Mouse (Mus musculus): Measurements from ENCODE around the gene Tshz2.
"Not testable (repeated sequence)": the region's sequence is repeated elsewhere in the genome, so short reads cannot be mapped to it uniquely, and the experiment has no call there.

The Tshz2 gene

GRCm38 (mm10) chr2:169814351-169814750 is 181.5 kb downstream of the Tshz2 start:
- peak; percentile 70 to 72 for DNase-seq

GRCm38 (mm10) chr2:169814757-169815156 is 181.9 kb downstream of the Tshz2 start:
- DNase-seq: peak in 1 of 2 experiments; percentile 31

- no peak for DNase-seq
Measured at GRCm38 (mm10) chr2:169821021-169821441, 188.2 kb downstream of the Tshz2 start.

GRCm38 (mm10) chr2:169825908-169826307 is 193.1 kb downstream of the Tshz2 start:
- DNase-seq: no peak

GRCm38 (mm10) chr2:169826316-169826715 is 193.5 kb downstream of the Tshz2 start:
- DNase-seq: no peak

- no peak for DNase-seq
Measured at GRCm38 (mm10) chr2:169826833-169827232, 194.0 kb downstream of the Tshz2 start.

GRCm38 (mm10) chr2:169832184-169832583 is 199.4 kb downstream of the Tshz2 start:
- no peak for DNase-seq

- DNase-seq: no peak
Measured at GRCm38 (mm10) chr2:169833638-169834037, 200.8 kb downstream of the Tshz2 start.

GRCm38 (mm10) chr2:169834602-169835001 is 201.8 kb downstream of the Tshz2 start:
- DNase-seq: no peak

GRCm38 (mm10) chr2:169837031-169837605 is 204.3 kb downstream of the Tshz2 start:
- DNase-seq: no peak

GRCm38 (mm10) chr2:169838521-169838920 is 205.7 kb downstream of the Tshz2 start:
- DNase-seq: no peak

- DNase-seq: peak; percentile 83 to 84
Measured at GRCm38 (mm10) chr2:169841442-169841841, 208.6 kb downstream of the Tshz2 start.

- peak in 1 of 2 experiments; percentile 29 for DNase-seq
Measured at GRCm38 (mm10) chr2:169842494-169842893, 209.7 kb downstream of the Tshz2 start.

- no peak for DNase-seq
Measured at GRCm38 (mm10) chr2:169843553-169843952, 210.7 kb downstream of the Tshz2 start.

GRCm38 (mm10) chr2:169849077-169849476 is 216.3 kb downstream of the Tshz2 start:
- peak; percentile 72 to 73 for DNase-seq

- DNase-seq: no peak
Measured at GRCm38 (mm10) chr2:169849541-169849940, 216.7 kb downstream of the Tshz2 start.

GRCm38 (mm10) chr2:169851606-169852005 is 218.8 kb downstream of the Tshz2 start:
- no peak for DNase-seq

- DNase-seq: no peak
Measured at GRCm38 (mm10) chr2:169854491-169854890, 221.7 kb downstream of the Tshz2 start.

- DNase-seq: not testable (repeated sequence)
Measured at GRCm38 (mm10) chr2:169857041-169857440, 224.2 kb downstream of the Tshz2 start.

- DNase-seq: no peak
Measured at GRCm38 (mm10) chr2:169859078-169859855, 226.5 kb downstream of the Tshz2 start.

- DNase-seq: no peak
Measured at GRCm38 (mm10) chr2:169860895-169861294, 228.1 kb downstream of the Tshz2 start.

- no peak for DNase-seq
Measured at GRCm38 (mm10) chr2:169862701-169863100, 229.9 kb downstream of the Tshz2 start.

GRCm38 (mm10) chr2:169869468-169869867 is 236.7 kb downstream of the Tshz2 start:
- no peak for DNase-seq

GRCm38 (mm10) chr2:169870503-169870902 is 237.7 kb downstream of the Tshz2 start:
- no peak for DNase-seq

All from cerebellum, postnatal 10 days (tissue).